Mouse (Mus musculus): Measurements from ENCODE around the gene Bglap3. TPM values are rescaled to one million over a fixed set of nuclear protein-coding genes. Genes with fewer than 3 reads are reported as not detected.
A peak's percentile ranks its signal among the peaks of the same experiment; 100 is the strongest.

Bglap3 gene
- polyA plus RNA-seq, 1 experiment from 2014 or later, result 0.10 TPM

DNA sequence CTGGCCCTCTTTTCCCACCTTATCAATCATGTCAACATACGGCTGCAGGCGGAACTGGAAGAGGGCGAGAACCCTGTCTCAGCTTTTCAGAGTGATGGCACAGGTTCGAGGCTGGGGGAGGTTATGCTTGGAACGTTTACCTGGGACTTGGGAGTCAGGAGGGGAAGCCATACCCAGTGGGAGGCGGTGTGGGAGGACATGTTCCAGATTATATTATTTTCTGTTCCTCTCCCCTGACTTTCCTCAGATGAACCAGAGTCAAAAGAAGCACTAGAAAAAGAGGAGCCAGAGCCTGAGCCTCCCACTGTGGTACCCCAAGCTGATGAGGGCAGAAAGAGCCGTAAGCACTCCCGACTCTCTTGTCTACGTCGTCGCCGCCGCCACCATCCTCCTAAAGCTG lies 21.8 kb downstream of the Bglap3 start:
- Histone ChIP-seq H3K36me3 (ENCODE audit: control insufficient read depth, insufficient read depth, low read length) (peaks cover 72% of the 10 kb centered on the region), H3K4me3 (ENCODE audit: low read length) (no peak overlapping the region), H3K27ac (ENCODE audit: low read depth, low read length) (no peak overlapping the region), H3K4me1 (ENCODE audit: control insufficient read depth, insufficient read depth, low read depth, low read length) (no peaks in the 10 kb centered on the region), H3K4me2 (ENCODE audit: low read length) (no peak overlapping the region), H3K9ac (ENCODE audit: low read depth, low read length) (no peak overlapping the region), H3K27me3 (replicated peaks; ENCODE audit: control insufficient read depth, insufficient read depth, low read length) (no peaks in the 10 kb centered on the region), H3K9me3 (ENCODE audit: control insufficient read depth, low read length) (no peaks in the 10 kb centered on the region)
- WGBS, result 95% methylated on average over 13 of the region's 13 CpGs
- no peak for ATAC-seq

DNA sequence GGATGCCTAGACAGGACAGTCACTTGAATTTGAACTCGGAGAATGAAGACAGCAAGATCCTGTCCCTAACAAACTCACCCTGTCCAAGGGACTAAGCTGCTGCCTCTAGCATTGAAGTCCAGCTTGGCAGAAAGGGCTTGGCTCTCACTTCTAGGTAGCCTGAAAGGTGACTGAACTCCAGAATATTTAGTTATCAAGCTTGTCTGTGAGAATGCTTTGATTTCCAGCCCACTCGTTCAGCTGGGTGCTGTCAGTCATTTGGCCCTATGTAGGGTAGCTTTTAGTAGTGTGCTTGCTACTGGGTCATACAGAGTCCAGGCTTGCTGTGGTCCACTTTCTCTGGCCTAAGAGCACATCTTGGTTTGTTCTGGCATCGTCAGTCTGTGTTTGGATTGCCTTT lies 33.5 kb downstream of the Bglap3 start:
- no peak for ATAC-seq
- Histone ChIP-seq H3K4me3 (ENCODE audit: low read length) (no peak overlapping the region), H3K27me3 (replicated peaks; ENCODE audit: control insufficient read depth, insufficient read depth, low read length) (no peaks in the 10 kb centered on the region), H3K27ac (ENCODE audit: low read depth, low read length) (no peak overlapping the region), H3K4me2 (ENCODE audit: low read length) (no peak overlapping the region), H3K4me1 (ENCODE audit: control insufficient read depth, insufficient read depth, low read depth, low read length) (peaks cover 13% of the 10 kb centered on the region), H3K36me3 (ENCODE audit: control insufficient read depth, insufficient read depth, low read length) (peaks cover 17% of the 10 kb centered on the region), H3K9me3 (ENCODE audit: control insufficient read depth, low read length) (no peaks in the 10 kb centered on the region), H3K9ac (ENCODE audit: low read depth, low read length) (no peak overlapping the region)
- 73% methylated on average over 3 of the region's 3 CpGs for WGBS

DNA sequence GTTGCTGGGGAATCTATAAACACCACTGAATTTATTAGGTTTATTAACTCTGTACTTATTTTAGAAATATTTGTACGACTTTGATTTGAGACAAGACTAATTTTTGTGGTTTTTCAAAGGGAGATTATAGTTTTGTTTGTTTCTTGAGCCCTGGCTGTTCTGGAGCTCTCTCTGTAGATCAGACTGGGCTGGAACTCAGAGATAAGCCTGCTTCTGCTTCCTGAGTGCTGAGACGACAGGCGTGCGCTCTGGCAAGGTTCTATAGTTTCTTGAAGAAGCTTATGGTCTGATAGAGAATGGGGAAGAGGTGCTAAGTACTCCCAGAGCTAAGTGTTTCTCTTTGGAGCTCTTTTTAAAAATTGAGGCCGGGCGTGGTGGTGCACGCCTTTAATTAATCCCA lies 34.2 kb downstream of the Bglap3 start:
- Histone ChIP-seq H3K36me3 (ENCODE audit: control insufficient read depth, insufficient read depth, low read length) (peaks cover 15% of the 10 kb centered on the region), H3K4me2 (ENCODE audit: low read length) (no peak overlapping the region), H3K4me3 (ENCODE audit: low read length) (no peak overlapping the region), H3K9me3 (ENCODE audit: control insufficient read depth, low read length) (no peaks in the 10 kb centered on the region), H3K4me1 (ENCODE audit: control insufficient read depth, insufficient read depth, low read depth, low read length) (peaks cover 13% of the 10 kb centered on the region), H3K9ac (ENCODE audit: low read depth, low read length) (no peak overlapping the region), H3K27ac (ENCODE audit: low read depth, low read length) (no peak overlapping the region), H3K27me3 (replicated peaks; ENCODE audit: control insufficient read depth, insufficient read depth, low read length) (no peaks in the 10 kb centered on the region)
- no peak for ATAC-seq
- 95% methylated on average over 7 of the region's 7 CpGs for WGBS

DNA sequence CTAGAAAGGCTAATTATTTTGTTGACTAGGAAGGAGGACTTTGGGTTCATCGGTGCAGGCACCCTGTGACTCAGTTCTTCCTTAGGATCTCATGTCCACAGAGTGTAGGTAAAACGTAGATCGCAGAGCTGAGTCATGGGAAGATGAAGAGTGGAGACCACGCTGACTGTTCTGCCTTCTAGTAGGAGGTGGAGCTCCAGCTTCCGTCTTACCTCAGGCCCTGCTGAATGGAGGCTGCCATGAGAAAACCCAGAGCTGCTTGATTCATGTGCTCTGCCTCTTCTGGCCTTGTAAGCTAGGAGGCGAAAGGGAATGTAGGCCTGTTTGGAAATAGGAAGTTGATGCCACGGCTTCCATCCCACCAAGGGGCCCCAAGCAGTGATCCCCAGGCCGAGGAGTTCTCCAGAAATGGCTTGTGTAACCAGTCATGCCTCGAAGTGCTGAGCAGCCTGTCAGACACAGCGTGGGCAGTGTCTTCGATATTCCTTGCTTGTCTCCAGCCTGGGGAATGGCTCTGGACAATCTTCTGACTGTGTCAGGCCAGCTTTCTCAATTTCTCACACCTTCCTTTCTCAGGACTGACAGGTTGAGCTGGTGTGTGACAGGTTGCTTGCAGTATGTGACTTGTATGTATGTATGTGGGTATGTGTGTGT lies 35.0 kb downstream of the Bglap3 start:
- 79% methylated on average over 11 of the region's 11 CpGs for WGBS
- Histone ChIP-seq H3K4me3 (ENCODE audit: low read length) (peak overlapping the region; percentile 5; the same call in 1 of the 2 replicates), H3K27ac (ENCODE audit: low read depth, low read length) (no peak overlapping the region)

DNA sequence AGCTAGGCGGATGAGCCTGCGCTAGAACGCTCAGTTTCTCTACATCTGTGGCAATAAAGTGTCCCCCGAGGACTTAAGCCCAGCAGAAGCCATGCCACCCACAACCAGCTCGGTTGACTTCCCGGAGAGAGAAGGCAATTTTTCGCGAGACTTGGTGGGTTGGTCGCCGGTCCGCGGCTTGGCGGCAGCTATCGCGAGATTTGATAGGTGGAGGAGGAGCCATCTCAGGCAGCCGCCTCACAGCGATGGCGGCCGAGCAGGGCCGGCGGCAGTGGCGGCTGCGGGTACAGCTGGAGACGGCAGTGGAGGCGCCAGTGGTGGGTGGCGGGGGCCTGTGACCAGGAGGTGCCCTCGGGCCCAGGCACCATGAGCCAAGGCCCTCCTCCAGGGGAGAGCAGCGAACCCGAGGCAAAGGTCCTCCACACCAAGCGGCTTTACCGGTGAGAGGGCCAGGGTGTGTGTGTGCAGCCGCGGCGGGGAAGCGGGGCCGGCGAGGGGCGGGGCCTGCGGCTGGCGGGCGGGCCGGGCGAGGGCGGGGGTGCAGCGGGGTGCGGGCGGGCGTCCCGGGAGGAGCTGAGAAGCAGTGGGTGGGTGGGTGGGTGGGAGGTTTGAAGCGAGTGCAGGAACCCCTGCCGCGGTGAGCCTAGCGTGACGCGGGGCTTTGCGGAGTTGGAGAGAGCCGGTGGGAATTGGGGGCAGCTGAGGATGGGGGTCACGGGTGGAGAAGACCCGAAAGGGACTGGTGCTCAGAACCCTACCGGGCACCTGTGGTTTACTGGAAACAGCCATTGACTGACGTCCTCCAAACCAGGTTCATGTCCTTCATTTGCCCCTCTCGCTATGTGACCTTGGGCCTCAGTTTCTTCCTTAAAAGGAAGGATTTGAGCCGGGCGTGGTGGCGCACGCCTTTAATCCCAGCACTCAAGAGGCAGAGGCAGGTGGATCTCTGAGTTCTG lies 36.2 kb downstream of the Bglap3 start, which contains the start of the genes Tmem79 and Smg5:
Tmem79 (minus strand) TSS at position 91 of the 956 bp plus-strand sequence.
Smg5 (plus strand) TSS at position 203 of the 956 bp plus-strand sequence.
- 3% methylated on average over 58 of the region's 66 CpGs for WGBS
- Histone ChIP-seq H3K27ac (ENCODE audit: low read depth, low read length) (peak within 1 kb of the TSS; percentile 96), H3K36me3 (ENCODE audit: control insufficient read depth, insufficient read depth, low read length) (no peaks in the 10 kb centered on the region), H3K4me3 (ENCODE audit: low read length) (peak within 1 kb of the TSS; percentile 86), H3K9me3 (ENCODE audit: control insufficient read depth, low read length) (no peaks in the 10 kb centered on the region), H3K27me3 (replicated peaks; ENCODE audit: control insufficient read depth, insufficient read depth, low read length) (no peaks in the 10 kb centered on the region), H3K9ac (ENCODE audit: low read depth, low read length) (peak within 1 kb of the TSS; percentile 97), H3K4me1 (ENCODE audit: control insufficient read depth, insufficient read depth, low read depth, low read length) (peaks cover 13% of the 10 kb centered on the region), H3K4me2 (ENCODE audit: low read length) (peak within 1 kb of the TSS; percentile 69)
- ATAC-seq, result peak; percentile 97

More for the DNA sequence above, 35.0 kb downstream of the Bglap3 start:
- peaks cover 7% of the 10 kb centered on the region for H3K36me3 ChIP-seq (ENCODE audit: control insufficient read depth, insufficient read depth, low read length)
- peak overlapping the region; percentile 69 for H3K4me2 ChIP-seq (ENCODE audit: low read length)
- peak overlapping the region; percentile 56; the same call in 1 of the 2 replicates for H3K9ac ChIP-seq (ENCODE audit: low read depth, low read length)
- peaks cover 13% of the 10 kb centered on the region for H3K4me1 ChIP-seq (ENCODE audit: control insufficient read depth, insufficient read depth, low read depth, low read length)
- H3K9me3 ChIP-seq (ENCODE audit: control insufficient read depth, low read length), result no peaks in the 10 kb centered on the region
- no peak for ATAC-seq
- no peaks in the 10 kb centered on the region for H3K27me3 ChIP-seq (replicated peaks; ENCODE audit: control insufficient read depth, insufficient read depth, low read length)

DNA sequence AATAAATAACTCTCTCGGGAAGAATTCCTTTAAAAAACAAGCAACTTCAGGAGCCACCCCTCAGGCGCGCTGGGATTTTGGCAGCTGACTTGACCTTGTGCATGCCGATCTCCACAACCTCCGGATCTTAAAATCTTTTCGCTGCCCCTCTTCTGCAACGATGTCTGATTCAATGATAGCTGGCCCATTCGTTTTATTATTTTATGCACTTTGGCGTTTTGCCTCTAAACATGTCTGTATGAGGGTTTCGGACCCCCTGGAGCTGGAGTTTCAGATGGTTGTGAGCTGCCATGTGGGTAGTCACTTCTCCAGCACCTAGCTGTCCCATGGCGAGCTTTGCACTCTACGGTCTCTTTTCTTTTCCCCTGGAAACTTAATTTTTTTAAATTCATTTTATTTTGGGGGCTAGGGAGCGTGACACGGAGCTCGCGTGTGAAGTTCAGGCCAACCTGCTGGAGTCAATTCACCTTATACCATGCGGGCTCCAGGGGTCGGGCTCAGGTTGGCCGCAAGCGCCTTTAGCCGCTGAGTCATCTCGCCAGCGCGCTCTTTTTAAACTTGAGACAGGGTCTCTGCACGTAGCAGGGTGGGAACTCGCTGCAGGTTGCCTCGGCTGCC lies 37.0 kb downstream of the Bglap3 start:
- peaks cover 13% of the 10 kb centered on the region for H3K4me1 ChIP-seq (ENCODE audit: control insufficient read depth, insufficient read depth, low read depth, low read length)
- peak overlapping the region; percentile 86 for H3K4me3 ChIP-seq (ENCODE audit: low read length)
- H3K27me3 ChIP-seq (replicated peaks; ENCODE audit: control insufficient read depth, insufficient read depth, low read length), result no peaks in the 10 kb centered on the region
- H3K9me3 ChIP-seq (ENCODE audit: control insufficient read depth, low read length), result no peaks in the 10 kb centered on the region
- peak overlapping the region; percentile 65 for H3K4me2 ChIP-seq (ENCODE audit: low read length)
- WGBS, result under 1% methylated on average over 27 of the region's 27 CpGs
- ATAC-seq, result peak; percentile 61
- peak overlapping the region; percentile 68 for H3K9ac ChIP-seq (ENCODE audit: low read depth, low read length)
- no peaks in the 10 kb centered on the region for H3K36me3 ChIP-seq (ENCODE audit: control insufficient read depth, insufficient read depth, low read length)
- peak overlapping the region; percentile 96 for H3K27ac ChIP-seq (ENCODE audit: low read depth, low read length)

DNA sequence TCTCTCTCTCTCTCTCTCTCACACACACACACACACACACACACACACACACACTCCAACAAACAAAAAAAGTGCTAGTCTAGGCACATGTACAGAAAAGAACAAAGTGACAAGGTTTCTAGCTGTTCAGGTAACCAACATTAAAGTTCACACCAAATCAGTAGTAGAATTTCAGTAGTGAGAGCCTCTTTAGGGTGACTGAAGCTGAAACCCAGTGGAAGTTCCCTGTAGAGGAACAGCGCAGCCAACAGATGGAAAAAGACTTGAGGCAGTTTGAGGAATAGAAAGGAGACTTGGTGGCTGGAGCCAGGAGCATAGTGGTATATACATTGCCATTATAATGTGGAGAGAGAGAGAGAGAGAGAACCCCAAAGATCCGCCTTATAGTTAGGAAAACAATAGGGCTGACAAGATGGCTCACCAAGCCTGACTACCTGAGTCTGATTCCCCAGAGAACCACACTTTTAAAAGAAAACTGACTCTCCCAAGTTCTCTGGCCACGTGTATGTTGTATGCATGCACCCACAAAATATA lies 37.6 kb downstream of the Bglap3 start:
- 39% methylated on average over 3 of the region's 3 CpGs for WGBS
- H3K4me2 ChIP-seq (ENCODE audit: low read length), result peak overlapping the region; percentile 65
- peak overlapping the region; percentile 86 for H3K4me3 ChIP-seq (ENCODE audit: low read length)
- H3K4me1 ChIP-seq (ENCODE audit: control insufficient read depth, insufficient read depth, low read depth, low read length), result peaks cover 13% of the 10 kb centered on the region
- 0 out of 2 replicates have a peak overlapping the region, but pooled peaks have one; percentile 25 for H3K27ac ChIP-seq (ENCODE audit: low read depth, low read length)
- no peaks in the 10 kb centered on the region for H3K9me3 ChIP-seq (ENCODE audit: control insufficient read depth, low read length)
- H3K36me3 ChIP-seq (ENCODE audit: control insufficient read depth, insufficient read depth, low read length), result no peaks in the 10 kb centered on the region
- no peak for ATAC-seq
- peak overlapping the region; percentile 68; the same call in 1 of the 2 replicates for H3K9ac ChIP-seq (ENCODE audit: low read depth, low read length)
- no peaks in the 10 kb centered on the region for H3K27me3 ChIP-seq (replicated peaks; ENCODE audit: control insufficient read depth, insufficient read depth, low read length)

DNA sequence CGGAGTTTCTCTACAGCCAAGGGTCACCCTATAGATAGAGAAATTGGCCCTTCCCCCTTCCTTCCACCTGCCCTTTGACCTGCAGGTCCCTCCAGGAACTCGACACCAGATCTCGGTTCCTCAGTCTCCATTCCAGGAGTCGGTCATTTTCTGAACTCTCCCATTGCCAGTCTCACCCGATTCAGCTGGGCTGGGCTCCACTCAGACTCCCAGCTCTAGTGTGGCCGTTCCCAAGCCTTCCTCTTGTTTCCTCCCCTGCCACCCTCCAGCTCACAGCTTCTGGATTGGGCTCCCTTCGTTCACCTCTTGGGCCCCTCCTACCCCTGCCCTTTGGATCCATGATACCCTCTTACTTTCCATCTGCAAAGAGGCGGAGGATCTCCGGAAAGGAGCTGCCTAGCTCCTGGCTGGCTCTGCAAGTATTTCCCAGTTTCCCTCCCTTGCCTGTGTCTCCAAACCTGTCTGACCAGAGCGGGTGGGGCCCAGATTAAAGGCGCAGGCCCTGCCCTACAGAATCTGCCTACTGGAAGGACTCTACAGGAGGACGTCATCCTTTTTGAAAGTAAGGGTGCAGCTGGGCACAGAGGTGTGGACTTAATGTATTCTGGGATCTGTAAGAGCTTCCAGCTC lies 38.4 kb downstream of the Bglap3 start:
- Histone ChIP-seq H3K4me3 (ENCODE audit: low read length) (no peak overlapping the region), H3K4me1 (ENCODE audit: control insufficient read depth, insufficient read depth, low read depth, low read length) (peaks cover 13% of the 10 kb centered on the region), H3K9ac (ENCODE audit: low read depth, low read length) (no peak overlapping the region), H3K36me3 (ENCODE audit: control insufficient read depth, insufficient read depth, low read length) (no peaks in the 10 kb centered on the region; the same call in 1 of the 2 replicates), H3K27ac (ENCODE audit: low read depth, low read length) (no peak overlapping the region), H3K9me3 (ENCODE audit: control insufficient read depth, low read length) (no peaks in the 10 kb centered on the region), H3K4me2 (ENCODE audit: low read length) (no peak overlapping the region), H3K27me3 (replicated peaks; ENCODE audit: control insufficient read depth, insufficient read depth, low read length) (no peaks in the 10 kb centered on the region)
- ATAC-seq, result no peak
- WGBS, result 65% methylated on average over 12 of the region's 12 CpGs

Measured in hindbrain, embryonic 16.5 days (tissue).